Mouse (Mus musculus) liver, embryonic 11.5 days (tissue): ENCODE data around the gene Pla2r1. TPM values are rescaled to one million over a fixed set of nuclear protein-coding genes. Genes with fewer than 3 reads are reported as not detected.

ENCODE experiments used
- ATAC-seq: fragments of 200-750 bp; cut with Nextera tagmentation; replicated peaks from 2 replicates; pipeline ENCODE4 v1.8.0; 2017; ENCODE audit warnings: moderate number of reproducible peaks, mild to moderate bottlenecking, moderate TSS enrichment, moderate library complexity; ENCODE audit not compliant: low FRiP score
- DNase-seq: peaks from one replicate; pipeline ENCODE4 v3.0.0-alpha.2; 2017; ENCODE audit warnings: low spot score
- H3K27ac ChIP-seq: fragments of 300-500 bp; sonication (generic); 2 replicates; pipeline ENCODE4 v1.5.1; 2014; ENCODE audit warnings: mild to moderate bottlenecking, low read depth, low read length, control low read depth
- H3K27me3 ChIP-seq: fragments of 300-500 bp; sonication (generic); replicated peaks from 2 replicates; pipeline ENCODE4 v1.6.1; 2014; ENCODE audit warnings: low read length, mixed read lengths; ENCODE audit not compliant: control insufficient read depth, insufficient read depth
- H3K36me3 ChIP-seq: fragments of 300-500 bp; sonication (generic); 2 replicates; pipeline ENCODE4 v1.6.1; 2014; ENCODE audit warnings: mild to moderate bottlenecking, low read length, moderate library complexity, mixed read lengths; ENCODE audit not compliant: control insufficient read depth, insufficient read depth
- H3K4me1 ChIP-seq: fragments of 300-500 bp; sonication (generic); replicated peaks from 2 replicates; pipeline ENCODE4 v1.6.1; 2014; ENCODE audit warnings: low read length, mixed read lengths; ENCODE audit not compliant: control insufficient read depth, insufficient read depth
- H3K4me2 ChIP-seq: fragments of 300-500 bp; sonication (generic); 2 replicates; pipeline ENCODE4 v1.6.1; 2014; ENCODE audit warnings: mild to moderate bottlenecking, control low read depth, moderate library complexity
- H3K4me3 ChIP-seq: fragments of 300-500 bp; sonication (generic); 2 replicates; pipeline ENCODE4 v1.5.1; 2014; ENCODE audit warnings: low read depth, low read length, control low read depth
- H3K9ac ChIP-seq: fragments of 300-500 bp; sonication (generic); 2 replicates; pipeline ENCODE4 v1.6.1; 2014; ENCODE audit warnings: low read depth, low read length, control low read depth
- H3K9me3 ChIP-seq: fragments of 300-500 bp; sonication (generic); 2 replicates; pipeline ENCODE4 v1.6.1; 2016; ENCODE audit warnings: low read length, inconsistent platforms, mixed read lengths; ENCODE audit not compliant: control insufficient read depth
- WGBS: fragments of 180-500 bp; shearing (Covaris S2); extraction: QIAGEN DNeasy Blood & Tissue Kit; methylation state at CpG from one replicate; pipeline ENCODE4 v1.1.7; 2014; 5-methylcytosine and 5-hydroxymethylcytosine counted together
- polyA plus RNA-seq: library from polyadenylated mRNA; unstranded; fragments of >200 nt; fragmentation: Nextera tagmentation; extraction: Ambion mirVana; gene quantifications from 2 replicates; pipeline ENCODE4 v1.2.1, GENCODE M21; 2014

Gene Pla2r1
- polyA plus RNA-seq, 1 experiment from 2014 or later, result 0.58 TPM

GRCm38 (mm10) chr2:60436802-60437201, 116.3 kb downstream of the Pla2r1 start:
- Histone ChIP-seq H3K36me3 (no peaks in the 10 kb centered on the region), H3K9me3 (no peaks in the 10 kb centered on the region), H3K27ac (no peak overlapping the region), H3K9ac (no peak overlapping the region), H3K4me2 (no peak overlapping the region), H3K4me3 (no peak overlapping the region), H3K4me1 (no peaks in the 10 kb centered on the region), H3K27me3 (no peaks in the 10 kb centered on the region)
- WGBS, result 84% methylated on average over 5 of the region's 5 CpGs
- ATAC-seq (no peak), DNase-seq (no peak)

DNA sequence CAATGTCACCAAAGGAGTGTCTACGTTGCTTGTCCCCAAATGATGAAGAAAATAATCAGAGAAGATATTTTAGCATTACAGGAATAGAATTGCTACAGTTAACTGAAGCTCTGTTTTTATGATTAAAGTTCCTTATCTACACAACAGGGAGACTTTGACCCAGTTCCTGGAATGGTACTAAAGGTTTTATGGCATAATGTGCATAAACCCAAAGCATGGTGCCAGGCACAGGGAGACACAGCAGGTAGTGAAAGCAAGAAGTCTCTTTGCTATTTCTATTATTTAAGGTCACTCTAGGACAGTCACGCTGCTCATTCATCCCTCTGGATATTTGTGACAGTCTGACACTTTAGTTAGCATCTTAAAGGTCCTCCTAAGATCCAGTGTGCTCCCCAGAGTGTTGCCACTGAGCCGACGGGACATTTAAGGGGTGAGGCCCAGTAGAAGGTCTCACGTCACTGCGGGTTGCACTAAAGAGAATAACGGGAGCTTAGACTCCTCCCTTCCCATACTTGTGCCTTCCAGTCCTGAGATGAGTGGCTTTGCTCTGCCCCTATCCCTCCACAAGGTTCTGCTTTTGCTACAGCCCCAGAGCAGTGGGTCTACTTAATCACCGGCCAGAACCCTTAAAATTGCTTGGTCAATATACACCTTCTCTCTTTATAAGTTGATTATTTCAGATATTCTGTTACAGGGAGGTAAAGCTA, 122.6 kb downstream of the Pla2r1 start:
- WGBS, result 69% methylated on average over 8 of the region's 8 CpGs
- Histone ChIP-seq H3K4me2 (no peak overlapping the region), H3K4me1 (no peaks in the 10 kb centered on the region), H3K4me3 (no peak overlapping the region), H3K27me3 (no peaks in the 10 kb centered on the region), H3K36me3 (no peaks in the 10 kb centered on the region), H3K9ac (no peak overlapping the region), H3K27ac (no peak overlapping the region), H3K9me3 (no peaks in the 10 kb centered on the region)
- ATAC-seq (no peak), DNase-seq (no peak)

GRCm38 (mm10) chr2:60418075-60418474, 135.0 kb downstream of the Pla2r1 start:
- no peaks in the 10 kb centered on the region for H3K9me3 ChIP-seq
- no peak overlapping the region for H3K4me2 ChIP-seq
- H3K27me3 ChIP-seq, result no peaks in the 10 kb centered on the region
- WGBS, result 4% methylated on average over 6 of the region's 6 CpGs
- DNase-seq (peak; percentile 62), ATAC-seq (peak; percentile 78)
- H3K9ac ChIP-seq, result no peak overlapping the region
- no peak overlapping the region for H3K4me3 ChIP-seq
- H3K27ac ChIP-seq, result no peak overlapping the region
- H3K4me1 ChIP-seq, result no peaks in the 10 kb centered on the region
- H3K36me3 ChIP-seq, result no peaks in the 10 kb centered on the region

GRCm38 (mm10) chr2:60414334-60414733, 138.8 kb downstream of the Pla2r1 start:
- 55% methylated on average over 8 of the region's 8 CpGs for WGBS
- DNase-seq (no peak), ATAC-seq (peak; percentile 53; the same call in 1 of the 2 replicates)
- Histone ChIP-seq H3K4me1 (no peaks in the 10 kb centered on the region), H3K27ac (no peak overlapping the region), H3K36me3 (no peaks in the 10 kb centered on the region), H3K27me3 (no peaks in the 10 kb centered on the region), H3K4me2 (no peak overlapping the region), H3K4me3 (no peak overlapping the region), H3K9ac (no peak overlapping the region), H3K9me3 (no peaks in the 10 kb centered on the region)

DNA sequence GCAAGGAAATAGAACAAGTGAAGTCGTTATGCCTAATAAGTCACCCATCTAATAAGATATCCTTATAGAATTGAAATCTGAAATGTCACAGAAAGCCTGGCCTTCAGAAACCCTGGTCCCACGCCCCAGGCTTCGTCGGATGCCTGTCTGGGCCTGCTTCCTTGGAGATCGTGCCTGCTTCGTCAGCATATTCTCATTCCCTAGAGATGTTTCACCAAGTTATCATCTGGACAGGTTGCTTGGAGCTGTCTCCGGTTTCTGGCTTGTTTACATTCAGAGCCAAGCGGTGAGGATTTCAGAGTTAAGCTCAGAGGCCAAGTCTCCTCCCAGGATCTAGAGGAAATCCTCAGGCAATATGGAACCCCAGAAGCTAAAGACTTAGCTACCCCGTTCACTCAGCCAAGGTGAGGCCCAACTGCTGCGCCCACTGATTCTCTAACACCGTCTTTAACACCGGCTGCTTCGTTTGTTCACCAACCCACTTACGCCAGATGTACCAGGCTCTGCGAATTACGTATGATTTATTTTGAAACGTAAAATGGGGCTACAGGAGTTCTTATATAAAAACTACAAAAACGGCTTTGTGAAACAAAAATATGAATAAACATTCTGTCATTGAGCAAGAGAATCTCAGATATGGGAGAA, 140.0 kb downstream of the Pla2r1 start:
- Histone ChIP-seq H3K9me3 (no peaks in the 10 kb centered on the region), H3K27me3 (no peaks in the 10 kb centered on the region), H3K4me2 (no peak overlapping the region), H3K9ac (no peak overlapping the region), H3K27ac (no peak overlapping the region), H3K4me3 (no peak overlapping the region), H3K36me3 (no peaks in the 10 kb centered on the region), H3K4me1 (no peaks in the 10 kb centered on the region)
- 81% methylated on average over 18 of the region's 18 CpGs for WGBS
- ATAC-seq, result no peak
- no peak for DNase-seq

- H3K27me3 ChIP-seq, result no peaks in the 10 kb centered on the region
- H3K4me1 ChIP-seq, result no peaks in the 10 kb centered on the region
- H3K4me2 ChIP-seq, result no peak overlapping the region
- no peaks in the 10 kb centered on the region for H3K36me3 ChIP-seq
- DNase-seq (no peak), ATAC-seq (no peak)
- 73% methylated on average over 7 of the region's 7 CpGs for WGBS
- H3K27ac ChIP-seq, result peak overlapping the region; percentile 39; the same call in 1 of the 2 replicates
- H3K9ac ChIP-seq, result no peak overlapping the region
- no peak overlapping the region for H3K4me3 ChIP-seq
- H3K9me3 ChIP-seq, result no peaks in the 10 kb centered on the region
Observed at GRCm38 (mm10) chr2:60411181-60411580, 141.9 kb downstream of the Pla2r1 start.

DNA sequence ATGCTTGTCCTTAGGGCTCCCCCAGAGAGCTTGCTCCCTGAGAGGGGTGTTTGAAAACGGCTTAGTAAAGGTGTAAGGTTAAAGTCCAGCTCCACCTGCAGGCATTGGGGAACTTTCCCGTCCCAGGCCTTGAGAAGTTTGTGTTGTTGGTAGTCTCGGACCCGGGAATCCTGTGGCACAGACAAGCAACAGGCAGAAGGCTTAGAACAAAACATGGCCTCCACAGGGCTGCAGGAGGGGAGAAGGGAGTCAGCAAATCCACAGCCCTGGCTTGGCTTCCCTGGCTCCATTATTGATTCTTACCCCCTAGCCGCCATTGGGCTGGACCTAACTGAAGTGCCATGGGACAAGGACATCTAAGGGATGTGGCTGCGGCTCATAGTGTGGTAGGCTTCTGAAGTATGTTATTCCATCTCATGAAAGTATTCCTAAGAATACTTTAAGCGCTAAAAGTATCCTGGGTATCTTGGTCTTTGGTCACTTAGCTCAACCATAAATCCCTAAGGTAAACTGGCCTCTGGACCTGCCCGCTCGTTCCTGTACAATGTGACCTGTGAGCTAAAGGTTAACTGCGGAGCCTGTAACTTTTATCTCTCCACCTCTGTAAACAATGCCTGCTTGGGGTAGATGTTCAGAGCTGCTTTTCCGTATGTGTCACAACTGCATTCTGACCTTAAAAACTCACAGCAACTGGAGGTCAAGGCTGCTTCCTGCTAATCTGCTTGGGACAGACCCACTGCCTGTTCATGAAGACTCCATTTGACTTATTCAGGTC, 142.9 kb downstream of the Pla2r1 start:
- ATAC-seq, result peak; percentile 65
- H3K27me3 ChIP-seq, result no peaks in the 10 kb centered on the region
- no peak overlapping the region for H3K4me3 ChIP-seq
- H3K9me3 ChIP-seq, result no peaks in the 10 kb centered on the region
- H3K36me3 ChIP-seq, result no peaks in the 10 kb centered on the region
- H3K4me2 ChIP-seq, result no peak overlapping the region
- no peaks in the 10 kb centered on the region for H3K4me1 ChIP-seq
- no peak for DNase-seq
- H3K27ac ChIP-seq, result peak overlapping the region; percentile 78
- 61% methylated on average over 11 of the region's 11 CpGs for WGBS
- no peak overlapping the region for H3K9ac ChIP-seq

- Histone ChIP-seq H3K9ac (no peak overlapping the region), H3K4me3 (no peak overlapping the region), H3K9me3 (no peaks in the 10 kb centered on the region), H3K4me1 (no peaks in the 10 kb centered on the region), H3K4me2 (no peak overlapping the region), H3K36me3 (no peaks in the 10 kb centered on the region), H3K27me3 (no peaks in the 10 kb centered on the region), H3K27ac (no peak overlapping the region)
- DNase-seq, result no peak
- WGBS, result 71% methylated on average over 6 of the region's 6 CpGs
- ATAC-seq, result no peak
Observed at GRCm38 (mm10) chr2:60409194-60409593, 143.9 kb downstream of the Pla2r1 start.
